Mouse (Mus musculus) adipose tissue, adult 10 weeks (tissue): Measurements from ENCODE around the gene Krt79. TPM values are rescaled to one million over a fixed set of nuclear protein-coding genes. Genes with fewer than 3 reads are reported as not detected.

Experiments used
- polyA plus RNA-seq: library from polyadenylated mRNA; stranded (reverse); fragments of 350-450 nt; fragmentation: Illumina TruSeq; extraction: RNeasy Lipid Tissue Mini Kit (QIAGEN cat#74804); gene quantifications from one replicate; pipeline ENCODE4 v1.2.3, GENCODE M21; 2014; ENCODE audit warnings: low read depth, low replicate concordance

Gene Krt79
- 1.6 TPM for polyA plus RNA-seq

GRCm38 (mm10) chr15:101940274-101940829, at the start of gene Krt79:
Gene Krt79 (minus strand): TSS chr15:101940324.

GRCm38 (mm10) chr15:101954187-101954586, 14.1 kb upstream of the Krt79 start, which contains the start of gene Krt78:
Gene Krt78 (minus strand): TSS chr15:101954287.

GRCm38 (mm10) chr15:101924635-101925034, 15.5 kb downstream of the Krt79 start, which contains the start of gene Krt4:
Gene Krt4 (minus strand): TSS chr15:101924735.

GRCm38 (mm10) chr15:101892820-101893219, 47.3 kb downstream of the Krt79 start, which contains the start of gene Krt76:
Gene Krt76 (minus strand): TSS chr15:101892920.

Other genes starting within 250 kb of the Krt79 start
- gene Krt6a, start 246.0 kb downstream of the Krt79 start, polyA plus RNA-seq, result not detected
- gene Krt5, start 227.4 kb downstream of the Krt79 start, polyA plus RNA-seq, result 39.6 TPM
- gene Krt71, start 197.2 kb downstream of the Krt79 start, polyA plus RNA-seq, result not detected
- not detected for gene Krt72, start 153.9 kb downstream of the Krt79 start, polyA plus RNA-seq
- gene Krt73, start 138.0 kb downstream of the Krt79 start, polyA plus RNA-seq, result not detected
- not detected for gene Krt2, start 122.2 kb downstream of the Krt79 start, polyA plus RNA-seq
- gene Krt1, start 89.5 kb downstream of the Krt79 start, polyA plus RNA-seq, result not detected
- not detected for gene Krt77, start 70.6 kb downstream of the Krt79 start, polyA plus RNA-seq
- not detected for gene Krt76, start 47.4 kb downstream of the Krt79 start, polyA plus RNA-seq
- not detected for gene Krt4, start 15.6 kb downstream of the Krt79 start, polyA plus RNA-seq
- 0.19 TPM for gene Krt78, start 14.0 kb upstream of the Krt79 start, polyA plus RNA-seq
- gene Krt8, start 64.2 kb upstream of the Krt79 start, polyA plus RNA-seq, result 197 TPM
- gene Krt18, start 87.9 kb upstream of the Krt79 start, polyA plus RNA-seq, result 277 TPM
- 163 TPM for gene Eif4b, start 133.4 kb upstream of the Krt79 start, polyA plus RNA-seq
- 102 TPM for gene Tns2, start 160.1 kb upstream of the Krt79 start, polyA plus RNA-seq
- 54.5 TPM for gene Spryd3, start 195.9 kb upstream of the Krt79 start, polyA plus RNA-seq
- gene Igfbp6, start 204.0 kb upstream of the Krt79 start, polyA plus RNA-seq, result 147 TPM
- gene Soat2, start 210.2 kb upstream of the Krt79 start, polyA plus RNA-seq, result 0.40 TPM